Mouse (Mus musculus) lung, postnatal 0 days (tissue): ENCODE measurements at regions not wholly inside any gene's neighbourhood (a gene's known extent, or its start where the extent isn't known, plus 50 kb on each side); places are given as distances from the start of the nearest gene placed in this dataset.

Source experiments
- ATAC-seq: fragments of 200-750 bp; cut with Nextera tagmentation; 2 replicates; pipeline ENCODE4 v1.8.0; 2017; ENCODE audit warnings: moderate library complexity
- DNase-seq: peaks from one replicate; pipeline ENCODE4 v3.0.0-alpha.2; 2016; ENCODE audit warnings: low spot score
- H3K27ac ChIP-seq: fragments of 300-500 bp; sonication (generic); 2 replicates; pipeline ENCODE4 v1.5.1; 2014; ENCODE audit warnings: antibody characterized with exemption, mild to moderate bottlenecking, low read length, mixed read lengths
- H3K27me3 ChIP-seq: fragments of 300-500 bp; sonication (generic); replicated peaks from 2 replicates; pipeline ENCODE4 v1.6.1; 2014; ENCODE audit warnings: low read length, mixed read lengths; ENCODE audit not compliant: insufficient read depth
- H3K36me3 ChIP-seq: fragments of 300-500 bp; sonication (generic); 2 replicates; pipeline ENCODE4 v1.6.1; 2014; ENCODE audit warnings: low read length, mixed read lengths; ENCODE audit not compliant: insufficient read depth
- H3K4me1 ChIP-seq: fragments of 300-500 bp; sonication (generic); 2 replicates; pipeline ENCODE4 v1.6.1; 2014; ENCODE audit warnings: antibody characterized with exemption, low read depth, low read length, mixed read lengths; ENCODE audit not compliant: insufficient read depth
- H3K4me2 ChIP-seq: fragments of 300-500 bp; sonication (generic); replicated peaks from 2 replicates; pipeline ENCODE4 v1.6.1; 2014; ENCODE audit warnings: low read depth, mild to moderate bottlenecking, low read length, moderate library complexity, mixed read lengths
- H3K4me3 ChIP-seq: fragments of 300-500 bp; sonication (generic); 2 replicates; pipeline ENCODE4 v1.5.1; 2014; ENCODE audit warnings: low read depth, low read length
- H3K9ac ChIP-seq: fragments of 300-500 bp; sonication (generic); replicated peaks from 2 replicates; pipeline ENCODE4 v1.6.1; 2014; ENCODE audit warnings: low read depth, mild to moderate bottlenecking
- H3K9me3 ChIP-seq: fragments of 300-500 bp; sonication (generic); 2 replicates; pipeline ENCODE4 v1.6.1; 2016; ENCODE audit warnings: low read length, mixed read lengths
- CTCF ChIP-seq: IDR thresholded peaks from 2 replicates; pipeline ENCODE4 v1.5.1; 2016; ENCODE audit warnings: antibody characterized with exemption, mild to moderate bottlenecking
- EP300 ChIP-seq: IDR thresholded peaks from 2 replicates; pipeline ENCODE4 v1.6.1; 2016; ENCODE audit warnings: antibody characterized with exemption, mild to moderate bottlenecking, control low read depth
- WGBS: fragments of 180-500 bp; shearing (Covaris S2); extraction: QIAGEN DNeasy Blood & Tissue Kit; methylation state at CpG from one replicate; pipeline ENCODE4 v1.1.7; 2014; 5-methylcytosine and 5-hydroxymethylcytosine counted together

DNA sequence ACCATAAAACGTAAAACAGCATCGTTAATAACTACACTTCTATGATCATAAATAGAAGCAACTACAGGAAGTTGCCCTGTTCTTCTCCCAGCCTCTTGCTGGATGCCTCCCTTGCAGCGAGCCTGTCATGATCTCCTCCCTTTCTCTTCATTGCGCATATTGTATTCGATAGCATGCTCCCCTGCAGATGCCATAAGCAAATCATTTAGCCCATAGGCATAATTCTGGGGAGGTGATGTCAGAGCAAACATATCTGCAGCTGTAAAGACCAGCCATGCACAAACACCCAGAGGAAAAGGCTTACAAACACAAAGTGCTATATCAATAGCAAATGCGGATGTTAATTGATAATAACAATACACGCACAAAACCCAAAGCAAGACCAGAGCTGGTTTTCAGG lies 155.7 kb upstream of the Kif2a start:
- no peaks in the 10 kb centered on the region for H3K9me3 ChIP-seq
- DNase-seq: no peak
- no peak overlapping the region for H3K4me2 ChIP-seq
- no peak overlapping the region for H3K27ac ChIP-seq
- WGBS: 83% methylated on average over 7 of the region's 7 CpGs
- no peak for ATAC-seq
- H3K36me3 ChIP-seq: no peaks in the 10 kb centered on the region
- H3K27me3 ChIP-seq: no peaks in the 10 kb centered on the region
- no peak overlapping the region for H3K4me3 ChIP-seq
- no peaks in the 10 kb centered on the region for H3K4me1 ChIP-seq
- H3K9ac ChIP-seq: no peak overlapping the region
- TF ChIP-seq EP300 (no peak), CTCF (no peak)

DNA sequence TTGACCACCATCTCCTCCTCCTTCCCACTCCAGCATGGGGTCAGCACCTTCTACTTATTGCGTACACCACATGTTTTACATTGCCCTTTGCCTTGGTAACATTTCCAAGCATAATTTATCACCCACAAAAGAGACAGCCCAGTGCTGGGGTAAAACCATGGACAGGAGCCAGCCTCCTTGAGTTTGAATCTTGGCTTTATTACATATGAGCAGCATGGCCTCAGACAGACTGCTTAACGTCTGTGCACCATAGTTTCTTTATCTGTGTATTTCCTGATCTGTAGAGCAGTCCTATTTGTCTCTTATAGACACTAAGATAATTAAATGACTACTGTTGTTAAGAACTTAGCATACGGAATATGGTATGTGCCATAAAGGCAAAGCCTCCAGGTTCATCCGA lies 154.0 kb upstream of the Kif2a start:
- TF ChIP-seq CTCF: no peak
- TF ChIP-seq EP300: no peak
- WGBS: 69% methylated on average over 4 of the region's 4 CpGs
- Histone ChIP-seq H3K4me2 (no peak overlapping the region), H3K4me3 (no peak overlapping the region), H3K4me1 (no peaks in the 10 kb centered on the region), H3K36me3 (no peaks in the 10 kb centered on the region), H3K27ac (no peak overlapping the region), H3K9me3 (no peaks in the 10 kb centered on the region), H3K9ac (no peak overlapping the region), H3K27me3 (no peaks in the 10 kb centered on the region)
- ATAC-seq (no peak), DNase-seq (no peak)

DNA sequence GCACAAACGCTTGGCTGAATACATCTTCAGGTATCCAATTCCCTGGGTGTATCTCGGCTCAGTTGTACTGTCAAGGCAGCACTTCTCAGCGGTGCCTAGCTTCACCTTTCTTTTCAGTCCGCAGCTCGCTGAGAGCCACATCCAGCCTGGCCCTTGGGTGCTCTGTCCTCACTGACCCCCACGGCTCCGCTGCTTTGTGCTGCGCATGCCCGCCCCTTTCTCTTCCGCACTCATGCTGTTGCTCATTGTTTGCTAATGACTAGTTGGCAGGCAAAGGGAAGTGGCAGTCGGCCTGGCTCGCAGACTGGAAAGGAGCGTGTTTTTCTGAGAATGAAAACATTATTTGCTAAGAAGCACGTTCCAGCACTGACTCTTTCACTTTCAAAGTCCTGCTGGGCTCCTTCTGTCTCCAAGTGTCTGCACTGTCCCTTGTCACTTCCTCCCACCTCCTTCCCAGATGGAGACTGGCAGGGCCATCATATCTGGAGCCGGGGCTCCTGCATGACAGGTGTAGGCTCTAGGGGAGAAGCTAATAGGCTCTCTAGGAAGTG lies 146.7 kb upstream of the Kif2a start:
- Histone ChIP-seq H3K4me1 (no peaks in the 10 kb centered on the region), H3K36me3 (no peaks in the 10 kb centered on the region), H3K9ac (no peak overlapping the region), H3K4me3 (peak overlapping the region; percentile 25), H3K9me3 (no peaks in the 10 kb centered on the region), H3K4me2 (peak overlapping the region; percentile 58), H3K27ac (peak overlapping the region; percentile 16; the same call in 1 of the 2 replicates), H3K27me3 (no peaks in the 10 kb centered on the region)
- DNase-seq (peak; percentile 85), ATAC-seq (peak; percentile 91)
- WGBS: 11% methylated on average over 15 of the region's 15 CpGs
- TF ChIP-seq CTCF (no peak), EP300 (no peak)

DNA sequence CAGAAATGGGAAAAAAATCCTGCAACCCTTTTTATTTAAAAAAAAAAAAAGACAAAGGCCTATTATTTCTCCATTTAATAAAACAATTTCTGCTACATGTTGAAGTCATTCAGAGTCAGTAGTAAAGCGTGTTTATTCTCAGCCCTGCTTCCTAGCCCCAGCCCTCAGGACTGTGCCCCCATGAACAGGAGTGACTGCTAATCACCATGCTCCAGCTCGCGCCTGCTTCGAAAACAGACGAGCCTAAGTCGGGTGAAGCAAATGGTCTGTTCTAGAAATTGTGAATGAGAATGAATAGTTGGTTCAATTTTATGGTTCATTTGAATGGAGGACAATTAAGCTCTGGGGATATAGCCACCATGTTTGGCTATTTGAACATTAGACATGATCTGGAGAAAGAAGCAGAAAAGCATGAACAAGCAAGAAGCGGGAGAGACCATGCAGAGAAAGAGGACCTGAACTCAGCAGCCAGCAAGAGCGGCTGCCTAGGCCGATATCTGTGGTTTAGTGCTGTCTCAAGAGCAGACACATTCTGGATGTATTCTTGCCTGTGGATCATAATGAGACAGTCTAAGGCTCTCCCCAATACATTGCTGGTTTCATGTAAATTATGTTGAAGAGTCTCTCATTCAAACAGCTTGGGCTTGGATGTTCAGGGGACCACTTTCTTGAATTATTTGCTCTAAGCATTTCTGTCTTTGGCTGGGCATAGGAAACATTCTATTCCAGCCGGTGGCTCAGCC lies 146.1 kb upstream of the Kif2a start:
- H3K4me3 ChIP-seq: peak overlapping the region; percentile 25
- DNase-seq (no peak), ATAC-seq (no peak)
- H3K36me3 ChIP-seq: no peaks in the 10 kb centered on the region
- H3K27me3 ChIP-seq: no peaks in the 10 kb centered on the region
- H3K4me2 ChIP-seq: peak overlapping the region; percentile 58
- no peaks in the 10 kb centered on the region for H3K9me3 ChIP-seq
- H3K4me1 ChIP-seq: no peaks in the 10 kb centered on the region
- WGBS: 79% methylated on average over 10 of the region's 10 CpGs
- H3K9ac ChIP-seq: no peak overlapping the region
- TF ChIP-seq CTCF: no peak
- no peak for TF ChIP-seq EP300
- H3K27ac ChIP-seq: no peak overlapping the region

DNA sequence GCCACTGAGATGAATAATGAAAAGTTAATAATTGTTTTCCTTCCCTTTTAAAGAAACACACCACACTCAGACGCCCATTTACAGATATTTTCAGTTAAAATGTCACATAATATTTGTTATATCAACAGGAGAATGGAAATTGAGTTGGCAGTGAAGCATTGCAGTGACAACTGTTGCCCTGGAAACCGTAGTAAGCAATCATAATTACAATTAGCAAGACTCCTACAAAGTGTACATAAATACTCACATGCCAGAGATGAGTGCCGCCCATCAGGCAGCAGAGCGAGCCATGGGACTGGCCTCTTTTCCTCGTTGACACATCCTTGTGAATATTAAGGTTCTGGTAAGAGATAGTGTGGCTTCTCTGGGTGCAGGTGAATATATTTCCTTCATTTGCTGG lies 129.6 kb upstream of the Kif2a start:
- WGBS: 74% methylated on average over 5 of the region's 5 CpGs
- no peak overlapping the region for H3K27ac ChIP-seq
- H3K4me3 ChIP-seq: no peak overlapping the region
- H3K9me3 ChIP-seq: no peaks in the 10 kb centered on the region
- no peak for TF ChIP-seq CTCF
- no peak for TF ChIP-seq EP300
- ATAC-seq (no peak), DNase-seq (no peak)
- H3K9ac ChIP-seq: no peak overlapping the region
- no peaks in the 10 kb centered on the region for H3K27me3 ChIP-seq
- H3K4me1 ChIP-seq: no peaks in the 10 kb centered on the region
- H3K36me3 ChIP-seq: no peaks in the 10 kb centered on the region
- no peak overlapping the region for H3K4me2 ChIP-seq

DNA sequence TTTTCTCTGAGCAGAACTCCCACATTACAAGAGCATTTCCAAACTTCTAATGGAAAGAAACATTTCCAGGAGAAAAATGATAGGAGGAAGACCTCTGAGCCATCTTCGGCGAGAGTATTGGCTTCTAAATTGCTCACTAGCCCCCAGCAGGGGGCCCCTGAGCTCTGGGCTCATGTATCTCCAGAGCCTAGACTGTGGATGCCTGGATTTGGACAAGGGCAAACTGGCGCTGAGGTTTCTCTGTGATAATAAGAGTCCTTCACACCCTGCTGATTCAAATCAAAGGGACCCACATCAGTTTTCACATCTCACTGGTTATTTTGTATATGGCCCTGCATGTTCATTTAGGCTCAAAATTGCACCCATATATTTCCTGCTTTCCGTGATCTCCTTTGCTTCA lies 119.3 kb upstream of the Kif2a start:
- no peaks in the 10 kb centered on the region for H3K9me3 ChIP-seq

More for the DNA sequence above, 119.3 kb upstream of the Kif2a start:
- no peaks in the 10 kb centered on the region for H3K36me3 ChIP-seq
- no peak overlapping the region for H3K27ac ChIP-seq
- H3K4me2 ChIP-seq: no peak overlapping the region
- no peak overlapping the region for H3K4me3 ChIP-seq
- TF ChIP-seq CTCF (no peak), EP300 (no peak)
- H3K27me3 ChIP-seq: no peaks in the 10 kb centered on the region
- H3K4me1 ChIP-seq: no peaks in the 10 kb centered on the region
- H3K9ac ChIP-seq: no peak overlapping the region
- DNase-seq (no peak), ATAC-seq (no peak)
- 73% methylated on average over 4 of the region's 4 CpGs for WGBS
